Mouse (Mus musculus) brown adipose tissue, adult 24 weeks (tissue): ENCODE data around the gene 2210408I21Rik. TPM values are rescaled to one million over a fixed set of nuclear protein-coding genes. Genes with fewer than 3 reads are reported as not detected.

Experiments used
- H3K27ac ChIP-seq: fragments of 200-500 bp; replicated peaks from 2 replicates; pipeline ENCODE4 v1.5.1; 2012; ENCODE audit warnings: low read depth, mild to moderate bottlenecking, low read length
- H3K4me1 ChIP-seq: fragments of 200-500 bp; 2 replicates; pipeline ENCODE4 v1.6.1; 2012; ENCODE audit warnings: low read length, mixed read lengths; ENCODE audit not compliant: control insufficient read depth, insufficient read depth, insufficient read length
- H3K4me3 ChIP-seq: fragments of 200-500 bp; 2 replicates; pipeline ENCODE4 v1.5.1; 2012; ENCODE audit warnings: low read depth, mild to moderate bottlenecking, low read length, moderate library complexity; ENCODE audit not compliant: insufficient read depth
- polyA plus RNA-seq: library from polyadenylated mRNA; stranded (reverse); fragments of >200 nt; gene quantifications from 2 replicates; pipeline ENCODE4 v1.2.4, GENCODE M21; 2012; ENCODE audit not compliant: missing spikeins, insufficient read depth, insufficient read length

Gene 2210408I21Rik
- polyA plus RNA-seq, 1 experiment = 9.9 TPM

- H3K27ac ChIP-seq = no peak overlapping the region
- H3K4me3 ChIP-seq = no peak overlapping the region
- no peaks in the 10 kb centered on the region for H3K4me1 ChIP-seq
Observed at GRCm38 (mm10) chr13:77388148-77388547, 252.8 kb downstream of the 2210408I21Rik start.

GRCm38 (mm10) chr13:77389209-77389608 lies 253.9 kb downstream of the 2210408I21Rik start:
- Histone ChIP-seq H3K4me3 (no peak overlapping the region), H3K27ac (no peak overlapping the region)

GRCm38 (mm10) chr13:77396374-77396773 lies 261.0 kb downstream of the 2210408I21Rik start:
- no peak overlapping the region for H3K27ac ChIP-seq
- H3K4me3 ChIP-seq = no peak overlapping the region
- no peaks in the 10 kb centered on the region for H3K4me1 ChIP-seq

More at GRCm38 (mm10) chr13:77389209-77389608, 253.9 kb downstream of the 2210408I21Rik start:
- no peaks in the 10 kb centered on the region for H3K4me1 ChIP-seq

- no peaks in the 10 kb centered on the region for H3K4me1 ChIP-seq
- H3K4me3 ChIP-seq = no peak overlapping the region
- H3K27ac ChIP-seq = no peak overlapping the region
Observed at GRCm38 (mm10) chr13:77396981-77397380, 261.6 kb downstream of the 2210408I21Rik start.

GRCm38 (mm10) chr13:77397646-77398045 lies 262.3 kb downstream of the 2210408I21Rik start:
- H3K27ac ChIP-seq = no peak overlapping the region
- H3K4me1 ChIP-seq = no peaks in the 10 kb centered on the region
- no peak overlapping the region for H3K4me3 ChIP-seq

GRCm38 (mm10) chr13:77398477-77398876 lies 263.1 kb downstream of the 2210408I21Rik start:
- Histone ChIP-seq H3K4me1 (no peaks in the 10 kb centered on the region), H3K4me3 (no peak overlapping the region), H3K27ac (no peak overlapping the region)

- H3K27ac ChIP-seq = no peak overlapping the region
Observed at GRCm38 (mm10) chr13:77400762-77401161, 265.4 kb downstream of the 2210408I21Rik start.

GRCm38 (mm10) chr13:77408530-77408929 lies 273.2 kb downstream of the 2210408I21Rik start:
- no peaks in the 10 kb centered on the region for H3K4me1 ChIP-seq
- H3K4me3 ChIP-seq = no peak overlapping the region
- no peak overlapping the region for H3K27ac ChIP-seq

More at GRCm38 (mm10) chr13:77400762-77401161, 265.4 kb downstream of the 2210408I21Rik start:
- H3K4me3 ChIP-seq = no peak overlapping the region
- H3K4me1 ChIP-seq = no peaks in the 10 kb centered on the region

GRCm38 (mm10) chr13:77409804-77410203 lies 274.5 kb downstream of the 2210408I21Rik start:
- no peak overlapping the region for H3K27ac ChIP-seq
- H3K4me1 ChIP-seq = no peaks in the 10 kb centered on the region
- H3K4me3 ChIP-seq = no peak overlapping the region

GRCm38 (mm10) chr13:77412829-77413228 lies 277.5 kb downstream of the 2210408I21Rik start:
- Histone ChIP-seq H3K27ac (no peak overlapping the region), H3K4me3 (no peak overlapping the region), H3K4me1 (no peaks in the 10 kb centered on the region)

GRCm38 (mm10) chr13:77450007-77450567 lies 314.7 kb downstream of the 2210408I21Rik start:
- H3K4me3 ChIP-seq = no peak overlapping the region
- H3K4me1 ChIP-seq = no peaks in the 10 kb centered on the region
- no peak overlapping the region for H3K27ac ChIP-seq

GRCm38 (mm10) chr13:77470093-77470621 lies 334.8 kb downstream of the 2210408I21Rik start:
- no peaks in the 10 kb centered on the region for H3K4me1 ChIP-seq
- H3K4me3 ChIP-seq = no peak overlapping the region
- no peak overlapping the region for H3K27ac ChIP-seq

GRCm38 (mm10) chr13:77476420-77476819 lies 341.1 kb downstream of the 2210408I21Rik start:
- Histone ChIP-seq H3K4me1 (no peaks in the 10 kb centered on the region), H3K27ac (no peak overlapping the region), H3K4me3 (no peak overlapping the region)

- no peaks in the 10 kb centered on the region for H3K4me1 ChIP-seq
- no peak overlapping the region for H3K27ac ChIP-seq
- H3K4me3 ChIP-seq = no peak overlapping the region
Observed at GRCm38 (mm10) chr13:77478425-77479119, 343.2 kb downstream of the 2210408I21Rik start.

GRCm38 (mm10) chr13:77489938-77490651 lies 354.8 kb downstream of the 2210408I21Rik start:
- H3K4me1 ChIP-seq = no peaks in the 10 kb centered on the region
- no peak overlapping the region for H3K4me3 ChIP-seq
- H3K27ac ChIP-seq = no peak overlapping the region
